Mouse (Mus musculus): ENCODE results near the gene Rasal2. TPM values are rescaled to one million over a fixed set of nuclear protein-coding genes. Genes with fewer than 3 reads are reported as not detected.

Gene Rasal2
- polyA plus RNA-seq, 1 experiment from 2014 or later = 13.7 TPM

- no peaks in the 10 kb centered on the region for H3K27me3 ChIP-seq (ENCODE audit: control insufficient read depth, insufficient read depth, low read length)
- H3K4me1 ChIP-seq (ENCODE audit: control insufficient read depth, insufficient read depth, low read length) = no peaks in the 10 kb centered on the region
- H3K4me3 ChIP-seq (ENCODE audit: low read length) = no peak overlapping the region
- WGBS = 84% methylated on average over 4 of the region's 4 CpGs
- H3K9ac ChIP-seq (ENCODE audit: low read length) = no peak overlapping the region
- no peak overlapping the region for H3K27ac ChIP-seq (ENCODE audit: low read length)
- no peak overlapping the region for H3K4me2 ChIP-seq (ENCODE audit: low read depth, low read length)
- no peak for ATAC-seq (replicated peaks; ENCODE audit: extremely low read depth, insufficient read depth, low FRiP score)
- no peaks in the 10 kb centered on the region for H3K9me3 ChIP-seq (replicated peaks; ENCODE audit: control insufficient read depth, low read length)
- H3K36me3 ChIP-seq (ENCODE audit: control insufficient read depth, insufficient read depth) = no peaks in the 10 kb centered on the region
These were observed 316.9 kb downstream of the Rasal2 start for GRCm38 (mm10) chr1:157095534-157095933.

- ATAC-seq (replicated peaks; ENCODE audit: extremely low read depth, insufficient read depth, low FRiP score) = no peak
- Histone ChIP-seq H3K36me3 (ENCODE audit: control insufficient read depth, insufficient read depth) (no peaks in the 10 kb centered on the region), H3K4me1 (ENCODE audit: control insufficient read depth, insufficient read depth, low read length) (no peaks in the 10 kb centered on the region), H3K9ac (ENCODE audit: low read length) (no peak overlapping the region), H3K27me3 (ENCODE audit: control insufficient read depth, insufficient read depth, low read length) (no peaks in the 10 kb centered on the region), H3K4me3 (ENCODE audit: low read length) (no peak overlapping the region), H3K4me2 (ENCODE audit: low read depth, low read length) (no peak overlapping the region), H3K9me3 (replicated peaks; ENCODE audit: control insufficient read depth, low read length) (no peaks in the 10 kb centered on the region), H3K27ac (ENCODE audit: low read length) (no peak overlapping the region)
- 78% methylated on average over 1 of the region's 1 CpGs for WGBS
These were observed 319.8 kb downstream of the Rasal2 start for GRCm38 (mm10) chr1:157092622-157093021.

DNA sequence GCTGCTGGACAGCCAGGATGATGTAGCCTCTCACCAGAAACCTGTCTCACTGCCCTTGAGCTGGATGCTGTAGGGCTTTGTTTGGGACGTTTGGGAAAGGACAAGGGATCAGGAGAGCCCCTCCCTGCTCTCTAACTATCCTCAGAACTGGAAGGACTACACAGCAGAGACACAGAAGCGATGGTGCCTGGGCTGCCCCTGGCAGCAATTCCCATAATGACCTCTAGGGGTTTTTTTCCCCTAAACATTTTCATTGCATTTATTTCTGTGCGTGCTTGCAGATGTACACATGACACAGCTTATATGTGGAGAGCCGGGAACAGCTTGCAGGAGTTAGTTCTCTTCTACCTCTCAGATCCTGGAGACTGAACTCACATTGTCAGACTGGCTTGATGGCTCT, 320.3 kb downstream of the Rasal2 start:
- 66% methylated on average over 4 of the region's 4 CpGs for WGBS
- H3K27ac ChIP-seq (ENCODE audit: low read length) = no peak overlapping the region
- no peak for ATAC-seq (replicated peaks; ENCODE audit: extremely low read depth, insufficient read depth, low FRiP score)
- H3K4me2 ChIP-seq (ENCODE audit: low read depth, low read length) = no peak overlapping the region
- H3K4me1 ChIP-seq (ENCODE audit: control insufficient read depth, insufficient read depth, low read length) = no peaks in the 10 kb centered on the region
- H3K36me3 ChIP-seq (ENCODE audit: control insufficient read depth, insufficient read depth) = no peaks in the 10 kb centered on the region
- H3K4me3 ChIP-seq (ENCODE audit: low read length) = no peak overlapping the region
- no peaks in the 10 kb centered on the region for H3K9me3 ChIP-seq (replicated peaks; ENCODE audit: control insufficient read depth, low read length)
- no peaks in the 10 kb centered on the region for H3K27me3 ChIP-seq (ENCODE audit: control insufficient read depth, insufficient read depth, low read length)
- H3K9ac ChIP-seq (ENCODE audit: low read length) = no peak overlapping the region

- WGBS = 80% methylated on average over 3 of the region's 3 CpGs
- H3K27ac ChIP-seq (ENCODE audit: low read length) = no peak overlapping the region
- no peak overlapping the region for H3K4me2 ChIP-seq (ENCODE audit: low read depth, low read length)
- H3K4me1 ChIP-seq (ENCODE audit: control insufficient read depth, insufficient read depth, low read length) = no peaks in the 10 kb centered on the region
- H3K9me3 ChIP-seq (replicated peaks; ENCODE audit: control insufficient read depth, low read length) = no peaks in the 10 kb centered on the region
- no peaks in the 10 kb centered on the region for H3K36me3 ChIP-seq (ENCODE audit: control insufficient read depth, insufficient read depth)
- no peak overlapping the region for H3K9ac ChIP-seq (ENCODE audit: low read length)
- no peak overlapping the region for H3K4me3 ChIP-seq (ENCODE audit: low read length)
- no peaks in the 10 kb centered on the region for H3K27me3 ChIP-seq (ENCODE audit: control insufficient read depth, insufficient read depth, low read length)
- no peak for ATAC-seq (replicated peaks; ENCODE audit: extremely low read depth, insufficient read depth, low FRiP score)
These were observed 321.6 kb downstream of the Rasal2 start for GRCm38 (mm10) chr1:157090835-157091234.

DNA sequence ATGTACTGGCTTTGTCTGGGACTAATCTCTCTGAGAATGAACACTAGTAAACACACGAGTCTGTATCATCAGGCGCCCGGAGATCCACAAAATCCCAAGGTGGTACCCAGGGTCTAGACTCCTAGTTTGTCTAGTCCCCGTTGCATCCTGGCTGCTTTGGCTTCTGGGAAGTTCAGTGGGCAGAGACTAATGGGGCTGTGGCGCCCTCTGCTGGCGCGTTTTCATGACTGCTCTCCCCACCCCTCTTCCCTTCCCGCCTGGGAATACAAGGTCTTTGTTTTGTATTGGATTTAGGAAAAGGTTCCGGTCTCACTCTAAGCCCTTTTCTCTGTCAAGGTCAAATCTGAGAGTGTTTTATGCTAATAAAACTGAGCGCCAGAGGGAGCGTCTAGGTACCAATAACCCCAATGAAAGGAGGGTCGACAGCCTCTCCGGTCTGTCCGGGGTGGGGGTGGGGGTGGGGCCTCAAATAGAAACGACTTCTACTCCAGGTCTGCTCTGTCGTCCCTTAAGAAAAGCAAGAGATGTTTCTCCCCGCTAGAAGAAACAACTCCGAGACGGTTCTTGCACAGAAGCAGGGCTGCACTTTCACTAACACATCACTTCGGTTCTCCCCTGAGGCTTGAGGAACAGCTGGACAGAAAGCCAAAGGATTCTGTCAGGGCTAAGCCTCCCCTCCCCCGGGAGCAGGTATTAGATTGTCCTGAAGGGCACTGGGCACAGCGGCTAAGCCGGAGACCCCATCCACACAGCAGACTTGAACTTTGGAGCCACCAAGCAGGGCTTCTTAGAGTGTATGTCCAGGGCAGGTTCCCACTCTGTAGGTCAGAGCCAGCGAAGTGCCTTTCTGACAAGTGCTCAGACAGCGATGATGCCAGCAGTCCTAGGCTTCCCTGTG, 326.0 kb downstream of the Rasal2 start:
- peak; percentile 72 for ATAC-seq (replicated peaks; ENCODE audit: extremely low read depth, insufficient read depth, low FRiP score)
- peaks cover 4% of the 10 kb centered on the region; the same call in 1 of the 2 replicates for H3K4me1 ChIP-seq (ENCODE audit: control insufficient read depth, insufficient read depth, low read length)
- H3K27ac ChIP-seq (ENCODE audit: low read length) = peak overlapping the region; percentile 55
- peak overlapping the region; percentile 74 for H3K9ac ChIP-seq (ENCODE audit: low read length)
- H3K4me3 ChIP-seq (ENCODE audit: low read length) = peak overlapping the region; percentile 61
- H3K4me2 ChIP-seq (ENCODE audit: low read depth, low read length) = peak overlapping the region; percentile 77
- H3K27me3 ChIP-seq (ENCODE audit: control insufficient read depth, insufficient read depth, low read length) = no peaks in the 10 kb centered on the region
- no peaks in the 10 kb centered on the region for H3K36me3 ChIP-seq (ENCODE audit: control insufficient read depth, insufficient read depth)
- no peaks in the 10 kb centered on the region for H3K9me3 ChIP-seq (replicated peaks; ENCODE audit: control insufficient read depth, low read length)
- 8% methylated on average over 25 of the region's 25 CpGs for WGBS

Other genes starting within 250 kb of the Rasal2 start
- gene Cryzl2, start 46.0 kb upstream of the Rasal2 start, polyA plus RNA-seq (2015; fragmentation: Nextera tagmentation; extraction: Ambion mirVana) = 30.2 and 33.0 TPM in 2 replicates
- gene Sec16b, start 94.1 kb upstream of the Rasal2 start, polyA plus RNA-seq (2015; fragmentation: Nextera tagmentation; extraction: Ambion mirVana) = 1.2 and 1.3 TPM in 2 replicates

All from heart, embryonic 16.5 days (tissue).